Mouse (Mus musculus) neural tube, embryonic 15.5 days (tissue): ENCODE results near the gene Dnajc25. TPM values are rescaled to one million over a fixed set of nuclear protein-coding genes. Genes with fewer than 3 reads are reported as not detected.

ENCODE experiments used
- ATAC-seq: fragments of 200-750 bp; cut with Nextera tagmentation; 2 replicates; pipeline ENCODE4 v1.8.0; 2017; ENCODE audit warnings: mild to moderate bottlenecking, moderate TSS enrichment, moderate library complexity; ENCODE audit not compliant: low FRiP score
- H3K27ac ChIP-seq: fragments of 300-500 bp; sonication (generic); replicated peaks from 2 replicates; pipeline ENCODE4 v1.5.1; 2015; ENCODE audit warnings: mild to moderate bottlenecking, inconsistent platforms
- H3K27me3 ChIP-seq: fragments of 300-500 bp; sonication (generic); replicated peaks from 2 replicates; pipeline ENCODE4 v1.6.1; 2015; ENCODE audit warnings: inconsistent platforms
- H3K36me3 ChIP-seq: fragments of 300-500 bp; sonication (generic); 2 replicates; pipeline ENCODE4 v1.6.1; 2015; ENCODE audit warnings: inconsistent platforms
- H3K4me1 ChIP-seq: fragments of 300-500 bp; sonication (generic); 2 replicates; pipeline ENCODE4 v1.6.1; 2015; ENCODE audit warnings: inconsistent platforms
- H3K4me2 ChIP-seq: fragments of 300-500 bp; sonication (generic); 2 replicates; pipeline ENCODE4 v1.6.1; 2015; ENCODE audit warnings: inconsistent platforms, mild to moderate bottlenecking, moderate library complexity
- H3K4me3 ChIP-seq: fragments of 300-500 bp; sonication (generic); replicated peaks from 2 replicates; pipeline ENCODE4 v1.5.1; 2015; ENCODE audit warnings: mild to moderate bottlenecking, inconsistent platforms
- H3K9ac ChIP-seq: fragments of 300-500 bp; sonication (generic); replicated peaks from 2 replicates; pipeline ENCODE4 v1.6.1; 2015; ENCODE audit warnings: mild to moderate bottlenecking, inconsistent platforms
- H3K9me3 ChIP-seq: fragments of 300-500 bp; sonication (generic); replicated peaks from 2 replicates; pipeline ENCODE4 v1.6.1; 2016; ENCODE audit warnings: inconsistent platforms
- WGBS: fragments of 180-500 bp; shearing (Covaris S2); methylation state at CpG from one replicate; pipeline ENCODE4 v1.1.7; 2015; ENCODE audit warnings: mixed read lengths; 5-methylcytosine and 5-hydroxymethylcytosine counted together
- polyA plus RNA-seq: library from polyadenylated mRNA; unstranded; fragments of >200 nt; fragmentation: Nextera tagmentation; extraction: Ambion mirVana; gene quantifications from 2 replicates; pipeline ENCODE4 v1.2.1, GENCODE M21; 2015

Dnajc25 gene
- polyA plus RNA-seq = 8.2 and 9.4 TPM in 2 replicates

GRCm38 (mm10) chr4:58994762-58995161, at the start of gene Dnajc25:
Dnajc25 (plus strand) TSS chr4:58995062.
- Histone ChIP-seq H3K4me2 (no peak within 1 kb of the TSS), H3K4me1 (no peaks in the 10 kb centered on the region), H3K9ac (no peak within 1 kb of the TSS), H3K27me3 (no peaks in the 10 kb centered on the region), H3K4me3 (no peak within 1 kb of the TSS), H3K27ac (no peak within 1 kb of the TSS), H3K36me3 (no peaks in the 10 kb centered on the region), H3K9me3 (no peaks in the 10 kb centered on the region)
- 93% methylated on average over 4 of the region's 4 CpGs for WGBS
- no peak for ATAC-seq

- H3K4me1 ChIP-seq = peaks cover 14% of the 10 kb centered on the region
- H3K9ac ChIP-seq = no peak overlapping the region
- ATAC-seq = no peak
- H3K4me3 ChIP-seq = no peak overlapping the region
- no peak overlapping the region for H3K4me2 ChIP-seq
- H3K9me3 ChIP-seq = no peaks in the 10 kb centered on the region
- no peaks in the 10 kb centered on the region; the same call in 1 of the 2 replicates for H3K27me3 ChIP-seq
- peaks cover 6% of the 10 kb centered on the region; the same call in 1 of the 2 replicates for H3K36me3 ChIP-seq
- H3K27ac ChIP-seq = no peak overlapping the region
- 87% methylated on average over 4 of the region's 4 CpGs for WGBS
Measured at GRCm38 (mm10) chr4:58948391-58948790, 46.5 kb upstream of the Dnajc25 start.

DNA sequence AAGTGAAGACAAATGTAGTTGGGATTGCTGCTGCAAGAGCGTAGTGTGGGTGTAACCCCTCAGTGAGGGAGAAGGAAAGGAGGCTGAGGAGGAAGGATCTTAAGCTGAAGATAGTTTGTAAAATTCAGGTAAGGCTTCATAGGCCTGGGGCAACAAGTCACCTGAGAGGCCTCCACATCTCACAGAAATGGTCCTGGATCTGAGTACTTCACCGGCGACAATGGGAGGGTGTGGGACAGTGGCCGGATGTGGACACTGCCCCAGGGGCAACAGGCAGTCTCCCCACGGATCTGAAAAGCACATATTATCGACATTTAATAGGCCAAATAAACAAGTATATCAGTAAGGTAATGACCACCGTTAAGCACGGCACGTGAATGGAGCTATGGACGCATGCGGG, 42.2 kb upstream of the Dnajc25 start:
- Histone ChIP-seq H3K4me1 (no peaks in the 10 kb centered on the region), H3K27me3 (no peaks in the 10 kb centered on the region), H3K4me3 (no peak overlapping the region), H3K4me2 (no peak overlapping the region), H3K9me3 (no peaks in the 10 kb centered on the region), H3K9ac (no peak overlapping the region), H3K27ac (no peak overlapping the region), H3K36me3 (peaks cover 23% of the 10 kb centered on the region)
- WGBS = 95% methylated on average over 11 of the region's 11 CpGs
- no peak for ATAC-seq

DNA sequence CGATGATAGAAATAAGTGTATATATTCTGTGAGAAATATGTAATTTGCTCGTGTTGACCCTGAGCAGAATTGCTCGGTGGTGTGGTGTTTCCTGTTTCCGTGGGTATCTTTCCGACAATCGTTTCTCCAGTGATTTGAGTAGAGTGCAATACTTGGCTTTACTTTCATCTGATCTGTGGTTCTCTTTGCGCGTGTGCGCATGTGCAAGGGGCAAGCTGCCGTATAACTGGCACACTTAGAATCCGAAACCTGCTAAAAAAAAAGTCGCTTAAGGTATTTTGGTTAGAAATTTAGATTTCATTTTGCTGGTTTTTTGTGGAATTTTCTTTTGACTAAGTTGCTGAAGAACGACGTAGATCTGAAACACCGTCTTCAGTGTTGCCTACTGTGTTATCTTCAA, 33.1 kb upstream of the Dnajc25 start:
- Histone ChIP-seq H3K27ac (no peak overlapping the region), H3K9ac (no peak overlapping the region), H3K9me3 (no peaks in the 10 kb centered on the region), H3K4me2 (no peak overlapping the region), H3K4me1 (no peaks in the 10 kb centered on the region), H3K4me3 (no peak overlapping the region), H3K27me3 (no peaks in the 10 kb centered on the region), H3K36me3 (peaks cover 14% of the 10 kb centered on the region)
- WGBS = 94% methylated on average over 15 of the region's 15 CpGs
- ATAC-seq = no peak

GRCm38 (mm10) chr4:58963271-58963670, 31.6 kb upstream of the Dnajc25 start:
- H3K27ac ChIP-seq = no peak overlapping the region
- no peak overlapping the region for H3K4me3 ChIP-seq
- no peak overlapping the region for H3K4me2 ChIP-seq

GRCm38 (mm10) chr4:58965136-58965535, 29.7 kb upstream of the Dnajc25 start:
- Histone ChIP-seq H3K4me2 (no peak overlapping the region), H3K36me3 (no peaks in the 10 kb centered on the region), H3K9me3 (no peaks in the 10 kb centered on the region), H3K4me1 (no peaks in the 10 kb centered on the region), H3K27ac (no peak overlapping the region), H3K27me3 (no peaks in the 10 kb centered on the region), H3K9ac (no peak overlapping the region), H3K4me3 (no peak overlapping the region)
- WGBS = 87% methylated on average over 1 of the region's 1 CpGs
- ATAC-seq = no peak

More at GRCm38 (mm10) chr4:58963271-58963670, 31.6 kb upstream of the Dnajc25 start:
- H3K27me3 ChIP-seq = no peaks in the 10 kb centered on the region
- no peaks in the 10 kb centered on the region for H3K9me3 ChIP-seq
- 91% methylated on average over 4 of the region's 4 CpGs for WGBS
- no peaks in the 10 kb centered on the region for H3K4me1 ChIP-seq
- no peak overlapping the region for H3K9ac ChIP-seq
- no peaks in the 10 kb centered on the region for H3K36me3 ChIP-seq
- no peak for ATAC-seq

DNA sequence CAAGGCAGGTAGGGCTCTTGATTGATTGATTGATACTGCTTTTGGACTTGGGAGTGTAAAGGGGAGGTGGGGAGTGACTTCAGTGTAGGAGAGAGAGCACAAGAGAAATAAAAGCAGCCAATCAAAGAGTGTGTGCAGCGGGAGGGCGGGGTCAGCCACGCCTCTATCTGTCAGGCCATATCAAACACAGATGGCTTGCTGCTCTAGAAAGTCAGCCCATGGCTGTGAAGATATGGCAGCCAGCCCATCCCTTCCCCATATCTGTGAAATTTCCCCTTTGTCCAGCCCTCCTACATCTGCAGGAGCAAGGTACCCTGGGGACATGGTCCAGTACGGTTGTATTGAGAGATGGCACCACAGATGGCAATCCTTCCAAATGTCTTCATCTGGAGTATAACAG, 24.2 kb upstream of the Dnajc25 start:
- WGBS = 83% methylated on average over 4 of the region's 4 CpGs
- ATAC-seq = no peak

GRCm38 (mm10) chr4:58975711-58976110, 19.2 kb upstream of the Dnajc25 start:
- no peak for ATAC-seq

More for the DNA sequence above, 24.2 kb upstream of the Dnajc25 start:
- Histone ChIP-seq H3K4me1 (no peaks in the 10 kb centered on the region), H3K27me3 (no peaks in the 10 kb centered on the region), H3K4me2 (no peak overlapping the region), H3K36me3 (no peaks in the 10 kb centered on the region), H3K27ac (no peak overlapping the region), H3K9me3 (no peaks in the 10 kb centered on the region), H3K9ac (no peak overlapping the region), H3K4me3 (no peak overlapping the region)

DNA sequence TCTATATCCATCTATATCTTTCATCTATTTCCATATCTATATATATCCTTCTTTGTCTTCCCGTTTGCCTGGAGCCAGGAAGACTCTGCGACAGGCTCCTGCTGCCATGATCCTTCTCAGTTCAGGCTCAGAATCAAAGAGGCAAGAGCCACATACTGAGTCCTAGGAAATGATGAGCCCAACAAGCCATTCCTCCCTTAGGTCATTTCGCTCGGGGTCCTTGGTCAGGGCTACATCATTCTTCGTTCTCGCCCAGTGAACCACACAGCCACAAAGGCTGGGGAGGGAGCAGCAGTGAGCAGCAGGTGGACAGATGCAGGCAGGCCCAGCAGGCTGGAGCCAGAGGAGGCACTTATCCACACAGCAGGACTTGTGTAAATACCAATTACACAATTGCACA, 13.4 kb upstream of the Dnajc25 start:
- 62% methylated on average over 6 of the region's 6 CpGs for WGBS

More at GRCm38 (mm10) chr4:58975711-58976110, 19.2 kb upstream of the Dnajc25 start:
- Histone ChIP-seq H3K4me2 (no peak overlapping the region), H3K4me1 (no peaks in the 10 kb centered on the region), H3K27ac (no peak overlapping the region), H3K36me3 (no peaks in the 10 kb centered on the region), H3K4me3 (no peak overlapping the region), H3K9ac (no peak overlapping the region), H3K27me3 (no peaks in the 10 kb centered on the region), H3K9me3 (no peaks in the 10 kb centered on the region)
- WGBS = 80% methylated on average over 5 of the region's 5 CpGs

GRCm38 (mm10) chr4:58982806-58983205, 12.1 kb upstream of the Dnajc25 start:
- H3K9ac ChIP-seq = no peak overlapping the region
- ATAC-seq = no peak

More for the DNA sequence above, 13.4 kb upstream of the Dnajc25 start:
- H3K9ac ChIP-seq = no peak overlapping the region
- no peaks in the 10 kb centered on the region for H3K36me3 ChIP-seq
- H3K27me3 ChIP-seq = no peaks in the 10 kb centered on the region
- H3K4me2 ChIP-seq = no peak overlapping the region
- peaks cover 4% of the 10 kb centered on the region; the same call in 1 of the 2 replicates for H3K4me1 ChIP-seq
- H3K27ac ChIP-seq = no peak overlapping the region
- no peak for ATAC-seq
- no peaks in the 10 kb centered on the region for H3K9me3 ChIP-seq
- no peak overlapping the region for H3K4me3 ChIP-seq

DNA sequence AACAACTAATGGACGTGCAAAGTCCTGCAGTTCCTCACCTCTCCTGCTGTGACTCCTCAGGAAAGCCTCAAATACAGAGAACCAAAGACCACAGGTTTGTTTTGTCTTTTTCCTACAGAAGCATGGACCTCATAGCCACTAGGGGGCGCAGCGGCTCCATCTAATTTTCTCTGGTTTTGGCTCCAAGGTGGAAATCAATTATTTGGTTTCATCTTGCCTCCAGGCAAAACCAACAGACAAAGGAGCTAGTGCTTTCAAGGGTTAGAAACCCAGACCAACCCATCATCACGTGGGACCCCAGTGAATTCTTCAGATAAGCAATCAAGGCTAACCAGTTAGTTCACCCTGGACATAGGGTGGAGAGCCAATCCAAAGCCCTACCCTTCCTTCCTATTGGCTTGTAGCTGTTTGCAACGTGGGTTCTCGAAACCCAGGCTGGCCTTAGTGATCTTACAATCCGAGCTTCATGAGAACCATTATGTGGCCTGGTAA, 9.7 kb upstream of the Dnajc25 start:
- Histone ChIP-seq H3K36me3 (no peaks in the 10 kb centered on the region), H3K4me1 (peaks cover 15% of the 10 kb centered on the region), H3K9me3 (no peaks in the 10 kb centered on the region), H3K27me3 (no peaks in the 10 kb centered on the region), H3K4me3 (no peak overlapping the region), H3K4me2 (no peak overlapping the region), H3K9ac (no peak overlapping the region), H3K27ac (no peak overlapping the region)
- 24% methylated on average over 7 of the region's 7 CpGs for WGBS
- no peak for ATAC-seq

More at GRCm38 (mm10) chr4:58982806-58983205, 12.1 kb upstream of the Dnajc25 start:
- WGBS = 89% methylated on average over 8 of the region's 8 CpGs
- Histone ChIP-seq H3K9me3 (no peaks in the 10 kb centered on the region), H3K27me3 (no peaks in the 10 kb centered on the region), H3K27ac (no peak overlapping the region), H3K4me2 (no peak overlapping the region), H3K36me3 (no peaks in the 10 kb centered on the region), H3K4me1 (peaks cover 15% of the 10 kb centered on the region), H3K4me3 (no peak overlapping the region)

DNA sequence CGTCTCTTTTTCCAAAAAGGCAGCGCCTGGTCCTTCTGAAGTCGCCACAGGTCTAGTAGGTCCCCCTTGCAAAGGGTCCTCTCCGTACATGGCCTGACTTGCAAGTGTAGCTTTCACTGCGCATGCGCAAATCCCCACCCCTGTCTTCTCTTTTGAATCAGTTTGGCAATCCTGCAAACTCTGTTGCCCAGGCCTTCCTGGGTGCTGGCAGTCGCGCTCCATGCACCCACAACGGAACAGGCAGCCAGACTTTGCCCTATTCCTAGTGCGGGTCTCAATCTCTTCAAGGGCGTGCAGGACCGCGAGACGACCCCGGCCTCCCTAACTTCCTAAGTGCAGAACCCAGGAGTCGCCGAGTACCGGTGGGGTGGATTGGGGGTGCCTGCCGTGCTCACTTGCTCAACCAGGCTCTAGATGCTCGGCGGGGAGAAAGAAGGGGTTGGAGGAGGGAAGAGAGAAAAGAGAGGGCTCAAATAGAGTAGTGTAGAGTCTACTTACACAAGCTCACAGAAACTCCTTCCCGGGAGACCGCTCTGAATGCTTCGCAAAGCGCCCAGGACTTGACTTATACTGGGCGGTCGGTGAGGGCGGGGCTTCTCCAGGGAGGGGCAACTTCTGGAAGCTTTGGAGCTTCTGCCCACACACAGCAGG, 8.2 kb upstream of the Dnajc25 start, which contains the start of gene Ptgr1:
Ptgr1 (minus strand) TSS at position 580 of the 651 bp plus-strand sequence.
- H3K4me1 ChIP-seq = peaks cover 15% of the 10 kb centered on the region
- H3K9me3 ChIP-seq = no peaks in the 10 kb centered on the region
- H3K36me3 ChIP-seq = no peaks in the 10 kb centered on the region
- WGBS = under 1% methylated on average over 28 of the region's 28 CpGs
- peak within 1 kb of the TSS; percentile 97 for H3K4me2 ChIP-seq
- ATAC-seq = peak; percentile 73
- peak within 1 kb of the TSS; percentile 56 for H3K27ac ChIP-seq
- H3K4me3 ChIP-seq = peak within 1 kb of the TSS; percentile 51
- peak within 1 kb of the TSS; percentile 50 for H3K9ac ChIP-seq
- H3K27me3 ChIP-seq = no peaks in the 10 kb centered on the region
